Mouse (Mus musculus): ENCODE measurements around the gene Syce3. TPM values are rescaled to one million over a fixed set of nuclear protein-coding genes. Genes with fewer than 3 reads are reported as not detected.
"Not testable (repeated sequence)": the region's sequence is repeated elsewhere in the genome, so short reads cannot be mapped to it uniquely, and the experiment has no call there.

The Syce3 gene
- polyA plus RNA-seq, 1 experiment from 2014 or later: not detected

- Histone ChIP-seq H3K4me3 (no peak overlapping the region), H3K36me3 (peaks cover 12% of the 10 kb centered on the region), H3K27me3 (no peaks in the 10 kb centered on the region), H3K27ac (no peak overlapping the region), H3K4me1 (peaks cover 9% of the 10 kb centered on the region), H3K9me3 (no peaks in the 10 kb centered on the region), H3K4me2 (no peak overlapping the region), H3K9ac (no peak overlapping the region)
- no peak for ATAC-seq (ENCODE audit: insufficient number of reproducible peaks, insufficient read depth, low FRiP score, low TSS enrichment, low read depth)
- WGBS: 92% methylated on average over 6 of the region's 6 CpGs
Observed at GRCm38 (mm10) chr15:89431806-89432205, 21.5 kb upstream of the Syce3 start.

GRCm38 (mm10) chr15:89431271-89431670, 21.0 kb upstream of the Syce3 start:
- WGBS: 87% methylated on average over 3 of the region's 3 CpGs
- Histone ChIP-seq H3K9me3 (no peaks in the 10 kb centered on the region), H3K36me3 (peaks cover 18% of the 10 kb centered on the region), H3K9ac (no peak overlapping the region), H3K4me2 (no peak overlapping the region), H3K4me1 (peaks cover 9% of the 10 kb centered on the region), H3K4me3 (no peak overlapping the region), H3K27me3 (no peaks in the 10 kb centered on the region), H3K27ac (no peak overlapping the region)
- ATAC-seq (ENCODE audit: insufficient number of reproducible peaks, insufficient read depth, low FRiP score, low TSS enrichment, low read depth): no peak

GRCm38 (mm10) chr15:89430771-89431170, 20.5 kb upstream of the Syce3 start:
- H3K36me3 ChIP-seq: peaks cover 23% of the 10 kb centered on the region
- H3K4me2 ChIP-seq: peak overlapping the region; percentile 73; the same call in 1 of the 2 replicates
- H3K9ac ChIP-seq; H3K4me3 ChIP-seq; ATAC-seq (ENCODE audit: insufficient number of reproducible peaks, insufficient read depth, low FRiP score, low TSS enrichment, low read depth); H3K9me3 ChIP-seq; H3K27me3 ChIP-seq; H3K27ac ChIP-seq: not testable (repeated sequence)
- WGBS: 80% methylated on average over 9 of the region's 9 CpGs
- peaks cover 12% of the 10 kb centered on the region for H3K4me1 ChIP-seq

- ATAC-seq (ENCODE audit: insufficient number of reproducible peaks, insufficient read depth, low FRiP score, low TSS enrichment, low read depth): no peak
- Histone ChIP-seq H3K4me1 (peaks cover 16% of the 10 kb centered on the region), H3K36me3 (peaks cover 25% of the 10 kb centered on the region), H3K4me2 (peak overlapping the region; percentile 73), H3K4me3 (peak overlapping the region; percentile 81), H3K9me3 (no peaks in the 10 kb centered on the region), H3K9ac (peak overlapping the region; percentile 81), H3K27me3 (no peaks in the 10 kb centered on the region), H3K27ac (peak overlapping the region; percentile 98)
- 45% methylated on average over 6 of the region's 6 CpGs for WGBS
Observed at GRCm38 (mm10) chr15:89430341-89430740, 20.0 kb upstream of the Syce3 start.

- H3K9me3 ChIP-seq: no peaks in the 10 kb centered on the region
Observed at GRCm38 (mm10) chr15:89429352-89430221, 19.3 kb upstream of the Syce3 start, which contains the start of the genes C730034F03Rik, Gm44502 and Chkb. Gene C730034F03Rik, plus strand, starts transcription at chr15:89429589. Gene Gm44502, minus strand, starts transcription at chr15:89429696. Gene Chkb, minus strand, starts transcription at chr15:89429908.

GRCm38 (mm10) chr15:89428821-89429351, 18.6 kb upstream of the Syce3 start:
- peaks cover 33% of the 10 kb centered on the region for H3K36me3 ChIP-seq
- peak overlapping the region; percentile 98 for H3K27ac ChIP-seq
- H3K4me3 ChIP-seq: peak overlapping the region; percentile 81
- H3K27me3 ChIP-seq: no peaks in the 10 kb centered on the region
- 4% methylated on average over 21 of the region's 22 CpGs for WGBS
- H3K9me3 ChIP-seq: no peaks in the 10 kb centered on the region
- peaks cover 16% of the 10 kb centered on the region for H3K4me1 ChIP-seq
- H3K4me2 ChIP-seq: peak overlapping the region; percentile 73
- H3K9ac ChIP-seq: peak overlapping the region; percentile 81
- ATAC-seq (ENCODE audit: insufficient number of reproducible peaks, insufficient read depth, low FRiP score, low TSS enrichment, low read depth): peak; percentile 33

More at GRCm38 (mm10) chr15:89429352-89430221, 19.3 kb upstream of the Syce3 start, which contains the start of the genes C730034F03Rik, Gm44502 and Chkb:
- Histone ChIP-seq H3K4me2 (peak within 1 kb of the TSS; percentile 73), H3K27ac (peak within 1 kb of the TSS; percentile 98), H3K4me1 (peaks cover 16% of the 10 kb centered on the region), H3K9ac (peak within 1 kb of the TSS; percentile 81), H3K27me3 (no peaks in the 10 kb centered on the region), H3K36me3 (peaks cover 26% of the 10 kb centered on the region), H3K4me3 (peak within 1 kb of the TSS; percentile 81)
- under 1% methylated on average over 70 of the region's 70 CpGs for WGBS
- ATAC-seq (ENCODE audit: insufficient number of reproducible peaks, insufficient read depth, low FRiP score, low TSS enrichment, low read depth): peak; percentile 89

- peak overlapping the region; percentile 81 for H3K9ac ChIP-seq
- peak overlapping the region; percentile 81 for H3K4me3 ChIP-seq
Observed at GRCm38 (mm10) chr15:89428136-89428790, 18.0 kb upstream of the Syce3 start.

GRCm38 (mm10) chr15:89426716-89427115, 16.4 kb upstream of the Syce3 start:
- Histone ChIP-seq H3K4me3 (no peak overlapping the region), H3K4me1 (peaks cover 16% of the 10 kb centered on the region), H3K36me3 (peaks cover 36% of the 10 kb centered on the region), H3K9ac (no peak overlapping the region), H3K27ac (no peak overlapping the region), H3K27me3 (no peaks in the 10 kb centered on the region), H3K4me2 (no peak overlapping the region), H3K9me3 (no peaks in the 10 kb centered on the region)
- ATAC-seq (ENCODE audit: insufficient number of reproducible peaks, insufficient read depth, low FRiP score, low TSS enrichment, low read depth): no peak
- WGBS: 91% methylated on average over 10 of the region's 10 CpGs

More at GRCm38 (mm10) chr15:89428136-89428790, 18.0 kb upstream of the Syce3 start:
- H3K9me3 ChIP-seq: no peaks in the 10 kb centered on the region
- no peak for ATAC-seq (ENCODE audit: insufficient number of reproducible peaks, insufficient read depth, low FRiP score, low TSS enrichment, low read depth)
- peak overlapping the region; percentile 73 for H3K4me2 ChIP-seq
- no peaks in the 10 kb centered on the region for H3K27me3 ChIP-seq
- WGBS: 85% methylated on average over 19 of the region's 19 CpGs
- H3K36me3 ChIP-seq: peaks cover 36% of the 10 kb centered on the region
- no peak overlapping the region for H3K27ac ChIP-seq
- peaks cover 16% of the 10 kb centered on the region for H3K4me1 ChIP-seq

GRCm38 (mm10) chr15:89425711-89426121, 15.4 kb upstream of the Syce3 start, which contains the start of gene Cpt1b:
Gene Cpt1b, minus strand, starts transcription at chr15:89425863.
- Histone ChIP-seq H3K9ac (peak within 1 kb of the TSS; percentile 57; the same call in 1 of the 2 replicates), H3K4me2 (peak within 1 kb of the TSS; percentile 20; the same call in 1 of the 2 replicates), H3K4me1 (peaks cover 16% of the 10 kb centered on the region), H3K27ac (no peak within 1 kb of the TSS), H3K36me3 (peaks cover 36% of the 10 kb centered on the region), H3K4me3 (no peak within 1 kb of the TSS), H3K27me3 (no peaks in the 10 kb centered on the region), H3K9me3 (no peaks in the 10 kb centered on the region)
- ATAC-seq (ENCODE audit: insufficient number of reproducible peaks, insufficient read depth, low FRiP score, low TSS enrichment, low read depth): no peak
- WGBS: 21% methylated on average over 6 of the region's 6 CpGs

- no peak for ATAC-seq (ENCODE audit: insufficient number of reproducible peaks, insufficient read depth, low FRiP score, low TSS enrichment, low read depth)
- no peaks in the 10 kb centered on the region for H3K27me3 ChIP-seq
- H3K4me1 ChIP-seq: peaks cover 16% of the 10 kb centered on the region
- peaks cover 45% of the 10 kb centered on the region for H3K36me3 ChIP-seq
- no peak overlapping the region for H3K9ac ChIP-seq
- no peak overlapping the region for H3K4me2 ChIP-seq
- WGBS: 80% methylated on average over 8 of the region's 8 CpGs
- H3K4me3 ChIP-seq: no peak overlapping the region
- no peak overlapping the region for H3K27ac ChIP-seq
- H3K9me3 ChIP-seq: no peaks in the 10 kb centered on the region
Observed at GRCm38 (mm10) chr15:89424621-89425020, 14.3 kb upstream of the Syce3 start.

- H3K4me2 ChIP-seq: no peak overlapping the region
- H3K9ac ChIP-seq: no peak overlapping the region
- peaks cover 39% of the 10 kb centered on the region for H3K36me3 ChIP-seq
- no peaks in the 10 kb centered on the region for H3K9me3 ChIP-seq
- no peak overlapping the region for H3K27ac ChIP-seq
- WGBS: 88% methylated on average over 9 of the region's 9 CpGs
- no peak overlapping the region for H3K4me3 ChIP-seq
- H3K27me3 ChIP-seq: no peaks in the 10 kb centered on the region
- no peak for ATAC-seq (ENCODE audit: insufficient number of reproducible peaks, insufficient read depth, low FRiP score, low TSS enrichment, low read depth)
- peaks cover 7% of the 10 kb centered on the region; the same call in 1 of the 2 replicates for H3K4me1 ChIP-seq
Observed at GRCm38 (mm10) chr15:89421938-89422337, 11.6 kb upstream of the Syce3 start.
